Mouse (Mus musculus) megakaryocyte, embryonic 14.5 days (primary cell): ENCODE measurements around the gene Kctd4.

Experiments used
- FLI1 ChIP-seq: IDR thresholded peaks from 2 replicates; pipeline ENCODE4 v1.6.1; 2012; ENCODE audit warnings: low read length, inconsistent platforms, mixed read lengths
- GATA1 ChIP-seq: IDR thresholded peaks from 3 replicates; pipeline ENCODE4 v1.6.1; 2012; ENCODE audit warnings: mixed read lengths, low read length, inconsistent platforms, borderline replicate concordance

- no peak for TF ChIP-seq GATA1
- no peak for TF ChIP-seq FLI1
Measured at GRCm38 (mm10) chr14:76008174-76008573, 53.4 kb downstream of the Kctd4 start.
